Mouse (Mus musculus) c-Kit-positive CD71-negative TER-119-negative erythroid progenitor cells, embryonic 14.5 days (primary cell): ENCODE measurements around the gene Cand2.
A peak's percentile ranks its signal among the peaks of the same experiment; 100 is the strongest.

Experiments used
- DNase-seq: peaks from one replicate; pipeline ENCODE4 v3.0.0-alpha.2; 2013; ENCODE audit warnings: low read depth

Cand2 gene

DNA sequence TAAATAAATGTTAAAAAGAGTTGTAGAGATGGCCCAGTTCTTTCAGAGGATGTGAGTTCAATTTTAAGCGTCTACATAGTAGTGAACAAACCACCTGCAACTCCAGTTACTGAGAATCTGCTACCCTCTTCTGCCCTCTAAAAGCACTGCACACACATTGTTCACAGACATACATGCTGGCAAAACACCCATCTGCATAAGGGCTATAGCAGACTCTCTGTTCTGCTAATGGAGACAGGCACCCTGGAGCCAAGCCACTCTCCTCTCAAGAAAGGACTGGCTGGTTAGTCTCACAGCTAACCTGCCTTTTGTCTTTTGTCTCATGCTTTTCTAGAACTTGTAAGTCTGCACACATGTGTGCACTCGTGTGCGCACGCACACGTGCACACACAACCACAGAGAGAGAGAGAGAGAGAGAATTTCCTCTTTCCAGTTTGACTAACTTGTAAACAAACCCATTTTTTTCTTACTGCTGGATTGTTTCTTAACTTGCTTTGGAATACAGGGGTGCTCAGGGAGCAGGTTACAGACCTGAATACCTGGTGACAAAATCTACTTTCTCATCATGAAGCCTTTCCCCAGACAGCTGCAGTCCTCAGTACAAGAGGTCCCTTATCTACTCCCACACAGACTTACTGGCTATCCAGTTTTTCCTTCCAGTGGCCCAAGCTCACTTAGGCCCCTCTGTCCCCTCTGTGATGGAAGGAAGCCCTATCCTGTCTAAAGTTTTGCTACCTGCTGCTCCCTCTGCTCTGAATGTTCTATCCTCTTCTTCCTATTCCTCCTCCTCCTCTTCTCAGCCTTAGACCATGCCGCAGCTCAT lies 56.7 kb downstream of the Cand2 start:
- DNase-seq, result no peak

DNA sequence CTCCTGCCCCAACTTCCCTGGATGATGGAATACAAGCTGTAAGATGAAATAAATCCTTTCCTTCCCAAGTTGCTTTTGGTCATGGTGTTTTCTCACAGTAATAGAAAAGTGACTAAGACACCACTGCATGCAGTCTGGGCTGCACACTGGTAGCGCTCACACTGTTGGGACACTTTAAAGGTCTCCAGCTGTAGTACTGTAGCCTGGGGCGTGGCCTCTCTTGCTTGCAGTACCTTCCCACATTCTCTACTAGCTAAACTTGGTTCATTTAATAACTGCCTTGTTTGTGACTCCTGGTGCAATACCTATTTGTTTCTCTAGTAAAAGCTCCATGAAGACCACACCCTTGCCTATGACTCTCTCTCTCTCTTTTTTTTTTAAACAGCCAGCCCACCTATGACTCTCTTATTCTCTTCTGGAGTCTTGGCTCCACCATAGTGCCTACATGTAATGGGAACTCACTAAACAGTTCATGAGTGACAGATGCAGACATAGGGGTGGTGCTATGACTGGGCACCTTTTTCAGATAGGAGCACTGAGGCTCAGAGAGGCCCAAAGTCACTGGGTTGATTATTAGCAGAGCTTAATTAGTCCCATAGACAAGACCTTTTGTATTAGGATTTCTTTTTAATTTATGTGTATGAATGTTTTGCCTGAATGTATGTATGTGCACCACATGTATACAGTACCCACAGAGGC lies 58.0 kb downstream of the Cand2 start:
- no peak for DNase-seq

DNA sequence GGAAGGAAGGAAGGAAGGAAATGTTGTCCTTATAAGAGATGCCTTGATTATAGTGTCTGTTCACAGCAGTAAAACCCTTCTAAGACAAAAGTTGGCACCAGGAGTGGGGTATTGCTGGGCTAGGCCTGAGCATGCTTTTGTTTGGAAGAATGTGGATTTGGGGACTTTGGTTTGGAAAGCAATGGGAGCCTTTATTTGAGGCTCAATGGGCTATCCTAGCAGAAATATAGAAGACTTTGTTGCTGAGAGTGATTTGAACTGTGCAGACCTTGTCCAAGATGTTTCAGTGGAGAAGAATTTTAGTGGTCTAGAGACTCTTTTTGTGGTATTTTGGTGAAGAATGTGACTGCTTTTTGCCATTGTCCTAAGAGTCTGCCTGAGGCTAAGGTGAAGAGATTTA lies 59.5 kb downstream of the Cand2 start:
- DNase-seq, result no peak

DNA sequence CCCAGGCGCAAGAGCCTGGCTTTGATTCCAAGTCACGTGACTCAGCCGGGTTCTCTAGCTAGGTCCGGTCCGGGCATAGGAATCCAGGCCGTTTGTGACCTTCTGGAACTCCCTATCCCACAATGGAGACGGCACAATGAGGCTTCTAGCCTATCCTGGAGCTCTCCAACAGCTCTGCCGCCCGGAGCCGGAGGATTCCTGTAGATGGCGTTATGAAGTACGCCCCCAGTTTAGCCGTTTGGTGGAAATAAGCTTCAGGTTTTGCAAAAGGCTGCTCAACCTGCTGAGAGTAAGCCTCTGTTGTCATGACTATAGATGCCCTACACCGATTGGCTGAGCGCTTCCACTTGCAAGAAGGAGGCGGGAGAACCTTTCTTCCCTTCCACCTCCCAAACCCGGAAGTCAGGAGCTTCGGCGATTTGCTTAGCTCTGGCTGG lies 63.8 kb downstream of the Cand2 start, which contains the start of gene Efcab12:
TSS of gene Efcab12 (minus strand) at position 252 of the 437 bp plus-strand sequence.
- DNase-seq, result peak; percentile 56

DNA sequence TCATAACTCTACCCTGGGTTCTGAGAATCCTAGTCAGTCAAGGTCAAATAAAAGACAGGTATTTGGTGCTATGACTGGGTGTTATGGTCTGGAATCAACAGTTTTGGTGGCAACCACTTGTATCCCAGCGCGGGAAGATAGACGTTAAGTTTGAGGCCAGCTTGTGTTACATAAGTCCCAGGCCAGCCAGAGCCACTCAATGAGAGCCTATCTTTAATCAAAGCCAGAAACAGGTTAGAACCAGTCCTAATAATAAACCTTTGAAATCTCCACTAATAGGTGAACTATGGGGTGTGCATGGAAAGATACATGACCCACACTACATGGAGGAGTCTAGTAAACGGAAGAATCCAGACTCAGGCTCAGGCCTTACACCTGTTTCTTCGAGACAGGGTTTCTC lies 64.4 kb downstream of the Cand2 start:
- DNase-seq, result no peak

DNA sequence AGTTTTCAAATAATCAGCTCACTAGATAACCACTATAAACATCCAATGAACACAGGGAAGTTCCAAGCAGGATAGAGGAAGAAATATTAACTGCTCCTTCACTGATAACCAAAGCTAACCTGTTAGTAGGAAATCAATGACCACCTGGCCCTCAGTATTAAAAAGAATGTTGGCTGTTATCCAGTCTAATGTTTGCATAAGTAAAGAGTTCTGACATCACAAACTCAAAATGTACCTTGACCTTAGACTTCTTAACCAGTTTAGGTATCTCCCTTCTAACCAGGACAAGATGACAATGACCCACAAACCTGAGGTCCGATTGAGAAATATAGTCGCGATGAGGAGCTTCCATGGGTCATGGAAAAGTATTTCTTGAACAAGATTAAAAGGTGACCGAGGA lies 70.7 kb downstream of the Cand2 start:
- DNase-seq, result no peak

DNA sequence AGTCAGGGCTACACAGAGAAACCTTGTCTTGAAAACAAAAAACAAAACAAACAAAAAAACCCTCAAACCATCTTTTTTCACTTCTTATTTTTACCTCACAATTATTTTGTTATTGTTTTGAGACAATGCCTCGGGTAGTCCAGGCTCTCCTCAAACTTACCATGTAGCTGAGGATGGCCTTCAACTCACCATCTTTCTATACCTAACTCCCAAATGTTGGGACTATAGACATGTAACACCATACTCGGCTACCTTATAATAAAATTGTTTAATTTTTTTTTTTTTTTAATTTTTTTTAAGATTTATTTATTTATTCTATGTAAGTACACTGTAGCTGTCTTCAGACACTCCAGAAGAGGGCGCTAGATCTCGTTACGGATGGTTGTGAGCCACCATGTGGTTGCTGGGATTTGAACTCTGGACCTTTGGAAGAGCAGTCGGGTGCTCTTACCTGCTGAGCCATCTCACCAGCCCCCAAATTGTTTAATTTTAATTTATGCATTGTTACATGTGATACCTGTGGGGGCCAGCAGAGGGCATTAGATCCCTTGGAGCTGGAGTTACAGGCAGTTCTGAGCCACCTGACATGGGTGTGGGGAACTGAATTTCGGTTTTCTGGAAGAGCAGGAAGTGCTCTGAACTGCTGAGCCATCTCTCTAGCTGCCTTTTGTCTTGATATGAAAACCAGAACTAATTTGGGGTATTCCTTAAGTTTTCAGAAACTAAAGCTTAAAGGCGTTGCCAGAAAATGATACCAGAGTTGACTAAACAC lies 72.5 kb downstream of the Cand2 start:
- no peak for DNase-seq

DNA sequence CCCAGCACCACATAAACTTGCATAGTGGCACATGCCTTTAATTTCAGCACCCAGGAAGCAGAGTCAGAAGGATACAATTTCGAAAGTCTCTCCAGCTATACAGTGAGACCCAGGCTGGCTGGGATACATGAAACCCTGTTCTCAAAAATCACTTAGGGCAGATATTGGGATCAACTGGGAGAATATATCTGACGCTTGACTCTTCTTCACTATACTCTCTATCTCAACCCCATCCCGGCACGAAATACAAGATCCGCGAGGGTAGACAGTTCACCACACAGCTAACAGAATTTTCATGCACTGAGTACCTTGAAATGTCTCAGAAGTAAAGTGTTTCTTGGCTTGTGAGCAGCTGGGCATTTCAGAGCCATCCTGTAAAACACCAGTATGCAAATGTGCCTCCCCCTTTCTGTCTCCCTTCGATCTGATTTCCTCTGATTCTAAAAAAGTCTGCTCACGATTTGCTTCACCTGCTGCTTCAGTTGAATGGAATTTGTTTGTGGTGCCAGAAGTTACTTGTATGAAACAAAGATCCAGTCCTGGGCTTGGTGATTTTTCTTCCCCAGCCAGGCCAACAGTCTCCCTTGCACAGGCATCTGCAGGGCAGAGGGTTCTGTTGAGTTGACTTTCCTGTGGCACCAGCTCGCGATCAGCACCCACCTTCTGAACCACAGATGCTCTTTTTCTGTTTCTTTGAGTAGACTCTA lies 74.4 kb downstream of the Cand2 start:
- DNase-seq, result no peak

DNA sequence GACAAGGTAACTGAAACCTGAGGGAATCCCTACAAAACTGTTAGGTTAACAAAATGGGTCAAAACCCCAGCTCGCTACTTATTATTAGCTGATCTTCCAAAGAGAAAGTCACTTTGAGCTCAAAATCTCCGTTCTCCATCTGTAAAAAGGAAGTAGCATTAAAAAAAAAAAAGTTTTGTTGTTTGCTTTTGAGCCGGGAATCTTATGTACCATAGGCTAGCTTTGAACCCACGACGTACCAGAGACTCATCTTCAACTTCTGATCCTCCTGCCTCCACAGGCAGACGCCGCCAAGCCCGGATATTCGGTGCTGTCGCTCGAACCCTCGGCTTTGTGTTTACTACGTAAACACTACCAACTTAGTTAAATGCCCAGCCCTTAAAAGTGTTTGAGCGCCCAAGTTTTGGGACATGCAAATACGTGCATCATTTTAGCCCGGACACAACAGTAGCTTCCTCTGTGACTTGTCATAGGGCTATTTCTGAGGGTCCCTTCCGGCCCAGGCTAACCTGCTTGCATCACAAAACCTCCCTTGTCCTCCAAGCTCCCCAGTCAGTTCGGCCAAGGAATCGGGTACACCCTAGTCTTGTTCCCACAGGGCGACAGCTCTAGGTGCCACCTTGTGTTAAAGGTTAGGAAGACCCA lies 78.2 kb downstream of the Cand2 start:
- DNase-seq, result no peak

DNA sequence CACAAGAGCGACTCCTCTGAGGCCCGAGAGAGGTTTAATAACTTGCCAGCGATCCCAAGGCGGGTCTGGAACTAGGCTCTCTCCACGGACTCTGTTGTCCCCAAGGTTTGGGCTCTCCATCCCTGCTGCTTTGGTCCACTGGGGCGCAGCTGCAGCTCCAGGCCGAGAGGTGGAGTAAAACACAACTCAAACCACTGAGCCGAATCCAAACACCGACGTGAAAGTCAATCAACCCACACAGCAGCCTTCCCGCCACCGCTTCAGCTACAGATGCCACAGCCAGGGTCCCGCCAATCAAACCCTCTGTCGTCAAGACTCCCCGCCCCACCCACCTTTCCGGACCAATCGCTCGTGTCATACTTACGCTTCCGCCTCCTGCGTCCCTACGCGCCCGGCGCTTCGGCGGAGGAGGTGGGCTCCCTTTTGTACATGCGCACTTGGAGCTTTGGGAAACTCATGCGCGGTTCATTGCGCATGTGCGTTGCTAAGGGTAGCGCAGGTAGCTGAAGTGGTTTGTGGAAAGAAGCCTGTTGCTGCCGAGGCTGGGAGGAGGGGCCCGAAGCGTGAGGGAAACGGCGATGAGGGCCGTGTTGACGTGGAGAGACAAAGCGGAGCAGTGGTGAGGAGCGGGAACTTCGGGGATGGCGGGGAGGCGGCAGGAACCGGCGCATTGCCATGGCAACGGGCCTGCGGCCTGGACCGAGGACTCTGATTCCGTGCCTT lies 78.9 kb downstream of the Cand2 start, which contains the start of the genes Mbd4 and Ift122:
TSS of gene Mbd4 (minus strand) at position 281 of the 723 bp plus-strand sequence.
TSS of gene Ift122 (plus strand) at position 380 of the 723 bp plus-strand sequence.
- peak; percentile 100 for DNase-seq

DNA sequence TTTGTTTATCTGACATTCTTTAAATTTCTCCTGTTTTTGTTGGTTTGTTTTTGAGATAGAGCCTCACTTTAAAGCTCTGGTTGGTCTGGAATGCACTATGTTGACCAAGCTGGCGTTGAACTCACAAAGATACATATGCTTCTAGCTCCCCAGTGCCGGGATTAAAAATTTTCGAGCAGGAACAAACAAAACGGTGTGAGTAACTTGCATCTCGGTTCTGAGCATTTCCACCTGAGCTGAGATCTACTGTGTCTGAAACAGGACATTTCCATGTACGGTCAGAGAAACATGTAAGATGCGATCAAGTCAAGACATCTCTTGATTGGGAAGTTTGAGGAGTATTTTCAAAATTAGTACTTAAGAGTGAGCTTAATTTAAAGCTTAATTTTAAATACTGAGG lies 79.6 kb downstream of the Cand2 start:
- DNase-seq, result no peak

DNA sequence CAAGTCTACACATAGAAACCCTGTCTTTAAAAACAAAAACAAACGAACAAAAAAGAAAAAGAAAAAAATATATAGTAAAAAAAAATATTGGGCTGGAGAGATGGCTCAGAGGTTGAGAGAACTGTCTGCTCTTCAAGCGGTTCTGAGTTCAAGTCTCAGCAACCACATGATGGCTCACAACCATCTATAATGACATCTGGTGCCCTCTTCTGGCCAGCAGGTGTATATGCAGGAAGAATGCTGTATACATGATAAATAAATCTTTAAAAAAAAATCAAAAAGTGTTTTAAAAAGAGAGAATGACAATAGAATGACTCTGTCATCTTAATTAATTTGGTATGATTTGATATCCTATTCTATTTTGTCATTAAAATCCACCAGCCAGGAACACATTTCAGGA lies 80.1 kb downstream of the Cand2 start:
- DNase-seq, result no peak
